Mouse (Mus musculus) c-Kit-positive CD71-positive TER-119-positive erythroid progenitor cells, embryonic 14.5 days (primary cell): ENCODE measurements around the gene Maml1.
A peak's percentile ranks its signal among the peaks of the same experiment; 100 is the strongest.

Experiments
- DNase-seq: peaks from one replicate; pipeline ENCODE4 v3.0.0-alpha.2; 2013; ENCODE audit warnings: low spot score

Gene Maml1

GRCm38 (mm10) chr11:50219833-50220232 lies 72.3 kb downstream of the Maml1 start:
- DNase-seq: no peak

DNA sequence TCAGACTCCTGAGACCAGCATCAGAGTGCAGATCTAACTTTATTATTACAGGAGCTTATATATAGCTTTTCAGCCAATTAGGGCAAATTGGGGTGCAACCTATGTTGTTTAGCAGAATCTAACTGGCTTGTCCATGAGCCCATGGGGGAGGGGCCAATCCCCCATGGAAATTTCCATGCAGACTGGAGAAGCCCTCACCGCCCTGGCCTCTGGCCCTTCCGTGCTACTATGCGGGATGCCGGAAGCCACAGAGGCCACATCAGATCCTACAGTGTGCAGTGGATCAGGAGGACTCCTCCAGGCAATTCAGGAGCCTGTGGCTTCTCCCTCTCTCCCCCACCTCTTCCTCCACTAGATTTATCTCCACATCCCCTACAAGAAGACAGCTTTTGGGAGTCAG lies 74.3 kb downstream of the Maml1 start:
- DNase-seq: no peak

DNA sequence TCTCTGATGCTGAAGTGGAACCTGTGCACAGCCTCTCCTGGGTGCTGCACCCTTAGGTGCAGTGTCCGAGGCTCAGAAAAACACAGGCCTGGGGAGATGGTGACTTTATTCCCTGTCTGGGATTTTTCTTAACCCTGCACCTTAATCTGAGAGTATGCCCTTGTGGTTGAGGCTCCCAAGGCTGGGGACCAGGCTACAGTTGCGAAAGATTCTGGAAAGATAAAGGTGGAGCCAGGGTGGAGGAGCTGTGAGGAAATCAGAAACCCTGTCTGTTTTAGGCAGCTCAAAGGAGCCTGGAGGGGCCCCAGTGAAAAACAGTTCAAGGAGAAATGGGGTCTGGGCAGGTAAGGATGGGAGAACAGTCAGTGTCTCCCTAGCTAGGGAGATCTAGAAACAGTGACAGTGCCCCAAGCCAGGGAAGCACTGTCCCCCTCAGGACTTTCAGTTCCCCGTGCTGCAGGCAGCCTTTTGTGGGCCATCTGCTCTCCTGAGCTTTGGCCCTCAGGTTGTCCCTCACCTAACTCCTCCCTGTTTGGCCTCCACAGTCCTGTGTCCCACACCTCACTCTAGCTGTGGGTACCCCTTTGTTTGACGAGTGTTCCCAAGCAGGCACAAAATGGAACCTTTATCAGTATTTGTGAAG lies 75.3 kb downstream of the Maml1 start:
- DNase-seq: no peak

DNA sequence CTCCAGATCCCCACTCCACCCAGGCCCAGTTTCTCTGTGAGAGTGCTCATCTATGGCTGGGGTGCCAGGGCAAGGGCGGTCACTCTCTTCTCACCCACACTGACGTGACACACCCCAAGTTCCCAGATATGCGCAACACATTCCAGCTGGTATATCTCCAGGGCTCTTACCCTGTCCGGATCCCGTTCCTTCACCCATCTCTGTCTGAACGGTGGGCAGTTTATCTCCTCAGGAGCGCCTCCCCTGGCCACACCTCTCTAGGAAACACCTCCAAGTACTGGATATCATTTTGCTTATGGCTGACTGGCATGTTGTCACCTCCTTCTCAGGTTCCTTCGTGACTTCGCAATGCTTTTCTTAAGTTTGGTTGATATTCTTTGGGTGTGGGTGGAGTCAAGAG lies 76.5 kb downstream of the Maml1 start:
- DNase-seq: no peak

- DNase-seq: no peak
These were observed 77.5 kb downstream of the Maml1 start for GRCm38 (mm10) chr11:50214631-50215030.

DNA sequence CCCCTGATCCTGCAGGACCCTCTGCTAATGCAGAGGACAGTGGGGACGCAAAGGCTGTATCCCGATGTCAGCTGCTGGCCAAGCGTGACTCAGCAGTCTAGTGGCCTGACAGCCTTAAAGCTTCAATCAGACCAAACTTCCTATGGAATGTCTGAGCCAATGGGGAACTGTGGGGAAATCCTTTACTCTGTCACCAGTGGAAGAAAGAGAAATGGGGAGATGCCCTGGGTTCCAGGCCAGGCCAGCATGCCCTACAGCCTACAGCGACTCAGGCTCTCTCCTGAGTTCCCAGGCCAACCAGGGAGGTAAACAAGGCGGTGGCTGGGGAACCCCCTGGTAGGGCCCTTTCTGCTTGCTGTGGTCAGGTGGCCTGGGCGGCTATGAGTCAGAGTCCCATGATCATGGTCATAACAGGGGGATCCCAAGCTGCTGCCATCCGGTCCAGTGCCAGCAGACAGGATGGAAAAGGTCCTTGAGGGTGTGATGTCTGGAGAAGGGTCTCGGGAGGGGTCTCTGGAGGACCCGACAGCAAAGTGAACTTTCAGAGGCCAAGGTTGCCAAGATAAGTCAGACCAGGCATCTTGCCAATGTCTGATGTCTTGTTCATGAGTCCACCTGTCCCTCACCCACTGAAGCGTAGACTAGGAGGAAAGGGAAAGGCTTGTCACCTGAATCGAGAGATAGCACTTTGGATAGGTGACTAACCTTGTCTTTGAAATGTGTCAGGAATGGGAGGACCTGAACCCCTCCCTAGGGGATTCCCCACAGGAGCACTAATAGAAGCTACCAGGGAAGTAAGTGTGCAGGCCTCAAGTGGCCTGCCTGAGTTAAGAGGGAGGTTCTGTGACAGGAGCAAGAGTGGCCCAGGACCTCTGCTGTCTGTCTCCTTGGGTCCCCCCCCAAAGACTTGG lies 79.0 kb downstream of the Maml1 start:
- DNase-seq: no peak

DNA sequence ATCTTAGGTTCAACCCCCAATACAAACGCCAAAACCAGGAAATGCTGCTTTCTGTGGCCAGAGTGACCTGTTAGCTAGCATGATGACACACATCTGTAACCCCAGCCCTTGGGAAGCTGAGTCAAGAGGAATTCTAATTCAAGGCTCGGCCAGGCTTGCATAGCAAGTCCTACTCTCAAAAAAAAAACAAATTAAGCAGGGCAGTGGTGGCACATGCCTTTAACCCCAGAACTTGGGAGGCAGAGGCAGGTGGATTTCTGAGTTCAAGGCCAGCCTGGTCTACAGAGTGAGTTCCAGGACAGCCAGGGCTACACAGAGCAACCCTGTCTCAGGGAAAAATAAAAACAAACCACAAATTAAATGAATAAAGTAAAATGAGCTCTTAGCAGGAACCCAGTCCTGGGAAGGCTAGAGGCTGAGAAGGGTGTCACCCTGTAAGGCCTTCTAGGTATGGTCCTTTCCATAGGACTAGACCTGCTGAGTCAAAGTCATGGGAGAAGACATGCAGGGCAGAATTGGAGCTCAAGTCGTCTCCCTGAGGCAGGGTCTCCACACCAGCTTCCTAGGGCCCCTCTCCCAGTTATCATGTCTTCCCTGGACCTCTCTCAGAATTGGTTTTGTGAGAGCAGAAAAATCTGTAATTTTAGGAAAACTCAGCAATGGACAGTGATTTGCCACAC lies 79.9 kb downstream of the Maml1 start:
- DNase-seq: no peak

- DNase-seq: no peak
These were observed 80.6 kb downstream of the Maml1 start for GRCm38 (mm10) chr11:50211322-50212059.

DNA sequence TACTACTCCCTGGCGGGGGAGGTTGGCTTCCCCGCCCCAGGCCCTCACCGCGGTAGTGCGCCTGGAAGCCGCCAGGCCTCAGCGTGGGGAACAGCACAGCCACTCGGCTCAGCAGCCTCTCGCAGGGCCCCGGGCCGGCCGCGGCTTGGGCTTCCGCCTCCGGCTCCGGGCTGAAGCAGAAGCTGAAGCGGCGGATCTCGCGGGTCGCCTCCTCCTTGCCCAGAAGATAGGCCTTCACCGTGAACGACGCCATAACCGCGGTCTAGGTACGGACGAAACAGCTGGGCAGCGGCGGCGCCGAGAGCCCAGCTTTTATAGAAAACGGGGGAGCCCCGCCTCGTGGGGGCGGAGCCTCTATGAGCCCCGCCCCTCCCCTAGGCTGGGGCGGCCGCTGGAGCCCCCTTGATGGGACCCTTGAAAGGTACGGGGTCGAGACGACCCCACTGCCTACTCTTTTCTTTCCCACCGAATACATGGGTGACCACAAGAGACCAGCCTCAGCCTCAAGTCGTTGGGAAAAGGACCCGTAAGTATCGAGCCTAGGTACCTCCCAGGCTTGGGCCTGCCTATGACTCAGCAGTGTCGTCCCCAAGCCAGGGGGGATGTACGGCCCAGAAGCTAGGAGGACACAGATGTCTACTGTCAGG lies 81.5 kb downstream of the Maml1 start, which contains the start of the genes Sqstm1 and Mgat4b:
Gene Sqstm1, minus strand, starts transcription at position 323 of the 647 bp plus-strand sequence.
Gene Mgat4b, plus strand, starts transcription at position 386 of the 647 bp plus-strand sequence.
- peak; percentile 79 for DNase-seq

DNA sequence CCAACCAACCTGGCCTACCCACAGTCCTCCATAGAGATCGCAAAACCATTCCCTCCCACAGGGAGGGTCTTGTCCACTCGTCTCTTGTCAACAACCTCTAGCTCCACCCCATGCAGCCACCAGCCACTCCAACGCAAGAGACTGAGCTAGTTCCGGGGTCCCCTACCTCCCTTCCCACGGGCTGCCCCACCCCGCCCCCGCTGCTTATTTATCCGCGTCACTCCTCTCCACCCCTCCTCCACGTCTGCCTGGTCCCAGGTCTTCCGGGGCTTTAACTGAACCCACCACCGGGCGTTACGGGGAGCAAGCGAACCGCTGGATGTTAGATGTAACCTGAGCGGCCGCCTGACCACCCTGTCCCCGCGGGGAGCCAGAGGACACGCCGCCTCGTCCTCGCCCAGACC lies 82.0 kb downstream of the Maml1 start:
- peak; percentile 84 for DNase-seq

DNA sequence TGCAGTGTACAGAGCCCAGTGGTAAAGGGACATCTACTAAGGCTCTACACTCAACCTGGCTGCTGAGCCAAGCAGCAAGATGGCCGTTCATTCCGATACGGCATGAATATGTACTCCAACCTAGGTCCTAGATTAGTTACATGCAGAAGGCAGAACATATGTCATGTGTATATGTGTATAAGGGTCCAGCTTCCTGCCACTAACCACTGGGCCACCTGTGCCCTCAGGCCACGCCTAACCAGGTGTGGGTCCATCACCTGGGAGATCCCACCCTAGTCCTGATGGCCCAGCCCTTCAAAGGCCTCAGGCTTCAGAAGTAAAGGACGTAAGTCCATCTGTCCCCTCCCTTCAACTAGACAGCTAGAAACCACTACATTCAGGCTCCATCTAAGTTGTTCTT lies 84.1 kb downstream of the Maml1 start:
- no peak for DNase-seq

DNA sequence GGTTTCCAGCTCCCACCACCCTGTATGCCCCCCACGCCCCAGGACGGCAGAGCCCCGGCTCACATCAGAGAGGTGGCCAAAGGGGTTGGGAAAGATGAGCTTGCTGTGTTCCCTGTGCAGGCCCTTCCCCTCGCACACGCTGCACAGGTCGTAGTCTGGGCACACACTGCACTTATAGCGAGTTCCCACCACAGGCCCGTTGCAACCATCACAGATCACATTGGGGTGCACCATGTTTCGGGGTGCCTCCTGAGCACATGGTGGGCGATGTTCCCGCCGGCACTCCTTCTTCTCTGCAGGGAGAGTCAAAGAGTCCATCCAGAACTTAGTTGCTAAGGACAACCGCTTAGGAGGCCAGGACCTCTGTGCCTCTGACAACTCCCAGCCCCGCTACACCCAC lies 84.8 kb downstream of the Maml1 start:
- DNase-seq: no peak

DNA sequence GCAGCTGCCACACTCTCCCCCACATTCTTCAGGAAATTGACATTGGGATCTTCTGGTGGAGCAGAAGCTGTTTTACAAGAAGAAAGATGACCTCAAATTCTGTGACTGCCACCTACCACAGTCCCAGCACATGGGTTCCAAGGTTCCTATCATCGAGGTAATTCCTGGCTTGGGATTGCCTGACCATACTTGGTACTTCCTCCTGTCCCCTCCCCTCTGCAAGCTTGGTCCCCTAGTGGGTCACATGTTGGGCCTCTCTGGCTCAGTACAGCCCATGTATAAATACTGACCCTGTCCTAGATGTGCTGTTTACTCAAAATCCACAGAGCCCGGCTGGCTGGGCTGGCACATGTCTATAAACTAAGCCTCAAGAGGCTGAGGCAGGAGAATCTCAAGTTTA lies 86.1 kb downstream of the Maml1 start:
- no peak for DNase-seq
